Mouse (Mus musculus): ENCODE measurements around the gene L3mbtl3. TPM values are rescaled to one million over a fixed set of nuclear protein-coding genes. Genes with fewer than 3 reads are reported as not detected.

The L3mbtl3 gene
- polyA plus RNA-seq, 1 experiment from 2014 or later, result 4.1 TPM

DNA sequence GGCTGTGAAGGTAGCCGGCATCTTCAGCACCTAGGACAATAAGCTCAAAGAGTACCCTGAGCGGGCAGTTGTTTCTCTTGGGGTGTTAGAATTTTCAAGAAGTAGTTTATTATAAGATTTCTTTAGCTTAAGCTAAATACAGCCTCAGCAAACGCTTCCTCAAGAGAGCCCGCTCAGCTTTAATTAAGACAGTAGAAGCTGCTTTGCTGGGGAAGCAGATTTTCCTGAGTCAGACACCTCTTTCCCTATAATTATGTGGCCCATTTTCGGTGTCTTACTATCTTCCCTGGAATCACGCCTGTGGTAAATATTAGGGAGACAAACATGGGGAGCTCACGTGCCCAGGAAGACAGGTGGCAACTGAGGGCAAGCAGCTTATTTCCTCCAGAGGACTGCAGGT is 88.6 kb downstream of the L3mbtl3 start:
- Histone ChIP-seq H3K27ac (no peak overlapping the region), H3K4me2 (no peak overlapping the region), H3K4me3 (no peak overlapping the region), H3K9ac (no peak overlapping the region), H3K27me3 (replicated peaks) (no peaks in the 10 kb centered on the region), H3K4me1 (no peaks in the 10 kb centered on the region), H3K9me3 (replicated peaks) (no peaks in the 10 kb centered on the region), H3K36me3 (peaks cover 12% of the 10 kb centered on the region)
- no peak for ATAC-seq
- WGBS (ENCODE audit: insufficient replicate concordance), result 79% methylated on average over 7 of the region's 7 CpGs

DNA sequence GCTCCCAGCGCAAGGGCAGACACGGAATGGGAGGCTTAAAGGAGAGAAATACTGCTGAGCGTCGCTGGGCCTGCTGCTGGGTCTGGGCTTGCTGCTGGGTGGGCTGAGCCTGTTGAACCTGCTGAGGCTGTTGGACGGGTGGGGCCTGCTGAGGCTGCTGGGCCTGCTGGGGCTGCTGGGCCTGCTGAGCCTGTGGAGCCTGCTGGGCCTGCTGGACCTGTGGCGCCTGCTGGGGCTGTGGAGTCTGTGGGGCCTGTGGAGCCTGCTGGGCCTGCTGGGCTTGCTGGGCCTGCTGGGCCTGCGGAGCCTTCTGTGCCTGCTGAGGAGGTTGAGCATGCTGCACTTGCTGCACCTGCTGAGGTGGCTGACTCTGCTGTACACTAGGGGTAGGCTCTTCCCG is 95.8 kb downstream of the L3mbtl3 start:
- no peaks in the 10 kb centered on the region for H3K27me3 ChIP-seq (replicated peaks)
- peaks cover 28% of the 10 kb centered on the region for H3K36me3 ChIP-seq
- no peak for ATAC-seq
- H3K4me2 ChIP-seq, result no peak overlapping the region
- 75% methylated on average over 8 of the region's 8 CpGs for WGBS (ENCODE audit: insufficient replicate concordance)
- no peak overlapping the region for H3K9ac ChIP-seq
- H3K9me3 ChIP-seq (replicated peaks), result no peaks in the 10 kb centered on the region
- H3K4me3 ChIP-seq, result no peak overlapping the region
- no peak overlapping the region for H3K27ac ChIP-seq
- no peaks in the 10 kb centered on the region for H3K4me1 ChIP-seq

DNA sequence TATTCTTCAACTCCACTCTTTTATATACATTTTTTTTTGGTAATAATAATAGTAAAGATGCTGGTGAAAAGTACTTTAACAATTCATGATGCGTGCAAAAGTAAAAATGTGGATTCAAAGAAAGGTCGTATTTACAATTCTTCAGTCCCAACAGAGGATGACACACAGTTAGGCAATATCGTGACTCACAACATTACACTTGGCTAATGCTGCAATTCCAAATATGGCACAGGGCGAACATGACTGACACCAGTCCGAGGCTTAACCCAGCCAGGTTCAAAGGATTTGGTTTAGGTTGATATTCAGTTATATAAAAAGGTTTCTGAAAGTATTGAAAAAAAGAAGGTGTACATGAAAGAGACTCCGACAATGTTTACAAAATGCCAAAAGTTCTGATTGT is 100.4 kb downstream of the L3mbtl3 start:
- peaks cover 26% of the 10 kb centered on the region for H3K36me3 ChIP-seq
- no peaks in the 10 kb centered on the region for H3K4me1 ChIP-seq
- no peak overlapping the region for H3K4me3 ChIP-seq
- no peak overlapping the region for H3K27ac ChIP-seq
- no peak for ATAC-seq
- 76% methylated on average over 6 of the region's 6 CpGs for WGBS (ENCODE audit: insufficient replicate concordance)
- no peak overlapping the region for H3K4me2 ChIP-seq
- no peaks in the 10 kb centered on the region for H3K27me3 ChIP-seq (replicated peaks)
- H3K9ac ChIP-seq, result no peak overlapping the region
- H3K9me3 ChIP-seq (replicated peaks), result no peaks in the 10 kb centered on the region

DNA sequence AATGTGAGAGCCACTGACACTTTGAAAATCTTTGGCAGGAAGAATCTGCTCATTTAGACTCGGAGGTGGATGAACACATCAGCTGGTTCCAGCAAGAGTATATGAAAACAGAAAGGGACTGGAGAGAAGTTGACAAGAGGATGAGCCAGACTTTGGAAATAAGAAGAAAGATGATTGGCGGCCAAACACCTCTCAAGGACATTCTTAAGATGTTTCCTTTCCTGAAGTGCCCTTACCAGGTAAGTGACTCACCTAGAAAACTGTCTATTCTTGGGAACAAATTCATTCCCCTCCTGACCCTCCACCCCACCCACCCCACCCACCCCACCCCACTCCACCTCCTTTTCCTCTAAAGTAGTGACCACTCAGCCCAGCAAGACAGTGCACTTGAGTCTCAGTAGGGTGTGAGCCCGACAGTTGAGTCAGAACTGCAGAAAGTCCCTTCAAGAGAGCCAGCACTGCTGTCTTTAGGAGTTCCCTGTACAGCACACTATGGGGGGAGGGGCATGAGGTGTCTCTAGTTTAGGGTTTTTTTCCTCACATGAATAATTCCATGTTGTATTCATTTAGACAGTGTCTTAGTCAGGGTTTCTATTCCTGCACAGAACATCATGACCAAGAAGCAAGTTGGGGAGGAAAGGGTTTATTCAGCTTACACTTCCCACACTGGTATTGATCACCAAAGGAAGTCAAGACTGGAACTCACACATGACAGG is 111.9 kb downstream of the L3mbtl3 start:
- no peaks in the 10 kb centered on the region for H3K27me3 ChIP-seq (replicated peaks)
- no peaks in the 10 kb centered on the region for H3K4me1 ChIP-seq
- H3K9ac ChIP-seq, result no peak overlapping the region
- WGBS (ENCODE audit: insufficient replicate concordance), result 52% methylated on average over 3 of the region's 3 CpGs
- ATAC-seq, result no peak
- H3K4me3 ChIP-seq, result no peak overlapping the region
- no peaks in the 10 kb centered on the region for H3K36me3 ChIP-seq
- no peaks in the 10 kb centered on the region for H3K9me3 ChIP-seq (replicated peaks)
- H3K4me2 ChIP-seq, result no peak overlapping the region
- no peak overlapping the region for H3K27ac ChIP-seq

- no peak overlapping the region for H3K4me2 ChIP-seq
- ATAC-seq, result no peak
- no peaks in the 10 kb centered on the region for H3K9me3 ChIP-seq (replicated peaks)
- no peaks in the 10 kb centered on the region for H3K27me3 ChIP-seq (replicated peaks)
- H3K4me3 ChIP-seq, result no peak overlapping the region
- 54% methylated on average over 4 of the region's 4 CpGs for WGBS (ENCODE audit: insufficient replicate concordance)
- no peaks in the 10 kb centered on the region for H3K4me1 ChIP-seq
- no peak overlapping the region for H3K27ac ChIP-seq
- no peaks in the 10 kb centered on the region for H3K36me3 ChIP-seq
- H3K9ac ChIP-seq, result no peak overlapping the region
These were observed 115.9 kb downstream of the L3mbtl3 start for GRCm38 (mm10) chr10:26259908-26260307.

DNA sequence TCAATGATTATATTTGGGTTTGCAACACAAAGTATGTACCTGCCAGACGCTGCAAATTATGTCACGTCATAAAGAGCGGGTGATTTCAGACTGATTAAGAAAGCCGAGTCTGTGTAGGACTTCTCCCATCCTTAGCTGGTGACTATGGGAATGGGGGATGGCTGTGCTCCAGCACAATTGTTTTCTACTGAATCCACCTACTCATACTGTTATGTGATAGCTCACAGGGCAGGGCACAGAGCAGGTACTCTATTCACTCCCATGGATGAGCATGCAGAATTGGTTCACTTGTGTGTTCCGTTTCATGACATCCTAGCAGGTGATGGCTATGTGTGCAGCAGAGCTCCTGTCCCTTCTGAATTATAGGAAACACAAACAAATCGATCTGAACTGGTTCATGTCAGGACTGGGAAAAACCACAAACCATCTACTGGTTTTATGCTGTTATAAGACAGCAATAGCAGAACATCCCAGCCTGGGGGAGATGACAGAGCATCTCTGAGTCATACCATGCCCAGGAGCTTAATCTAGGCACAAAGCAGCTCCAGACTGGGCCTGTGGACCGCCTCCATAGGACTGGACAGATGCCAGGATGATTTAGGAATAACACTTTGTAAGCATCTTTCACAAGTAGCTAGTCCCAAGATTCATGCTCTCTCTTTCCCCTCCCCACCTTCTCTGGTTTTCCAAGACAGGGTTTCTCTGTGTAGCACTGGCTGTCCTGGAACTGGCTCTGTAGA is 126.2 kb downstream of the L3mbtl3 start:
- Histone ChIP-seq H3K4me3 (no peak overlapping the region), H3K27me3 (replicated peaks) (no peaks in the 10 kb centered on the region), H3K9ac (no peak overlapping the region), H3K36me3 (no peaks in the 10 kb centered on the region), H3K9me3 (replicated peaks) (no peaks in the 10 kb centered on the region), H3K27ac (no peak overlapping the region), H3K4me1 (no peaks in the 10 kb centered on the region), H3K4me2 (no peak overlapping the region)
- WGBS (ENCODE audit: insufficient replicate concordance), result 61% methylated on average over 7 of the region's 7 CpGs
- ATAC-seq, result no peak

DNA sequence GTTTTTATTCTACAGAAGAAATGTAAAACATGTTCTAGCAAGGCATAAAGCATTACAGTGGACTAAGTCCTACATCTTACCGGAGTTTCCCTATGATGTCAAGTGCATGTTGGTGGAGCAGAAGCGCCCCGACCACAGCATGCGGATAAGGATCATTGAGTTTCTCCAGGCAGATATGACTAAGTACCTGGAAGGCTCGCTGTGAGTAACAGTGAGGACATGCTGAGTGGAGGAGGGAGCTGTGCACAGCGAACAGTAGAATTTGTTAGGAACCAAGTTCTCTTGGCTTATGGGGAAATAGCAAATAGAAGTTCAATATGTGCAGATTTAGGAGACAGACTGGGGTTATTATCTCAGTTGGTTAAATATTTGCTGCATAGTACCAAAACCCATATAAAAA is 131.3 kb downstream of the L3mbtl3 start:
- no peak for ATAC-seq
- Histone ChIP-seq H3K27me3 (replicated peaks) (no peaks in the 10 kb centered on the region), H3K4me3 (no peak overlapping the region), H3K27ac (no peak overlapping the region), H3K9me3 (replicated peaks) (no peaks in the 10 kb centered on the region), H3K4me1 (no peaks in the 10 kb centered on the region), H3K4me2 (no peak overlapping the region), H3K9ac (no peak overlapping the region), H3K36me3 (no peaks in the 10 kb centered on the region)
- 71% methylated on average over 6 of the region's 6 CpGs for WGBS (ENCODE audit: insufficient replicate concordance)

- Histone ChIP-seq H3K4me1 (no peaks in the 10 kb centered on the region), H3K36me3 (no peaks in the 10 kb centered on the region), H3K9ac (no peak overlapping the region), H3K27me3 (replicated peaks) (no peaks in the 10 kb centered on the region), H3K27ac (no peak overlapping the region), H3K4me2 (no peak overlapping the region), H3K4me3 (no peak overlapping the region), H3K9me3 (replicated peaks) (no peaks in the 10 kb centered on the region)
- no peak for ATAC-seq
- whole genome bisulfite sequencing (ENCODE audit: insufficient replicate concordance), result 66% methylated on average over 3 of the region's 3 CpGs
These were observed 132.6 kb downstream of the L3mbtl3 start for GRCm38 (mm10) chr10:26243203-26243602.

GRCm38 (mm10) chr10:26239090-26239489 is 136.7 kb downstream of the L3mbtl3 start:
- Histone ChIP-seq H3K4me2 (no peak overlapping the region), H3K36me3 (no peaks in the 10 kb centered on the region), H3K27ac (no peak overlapping the region), H3K9ac (no peak overlapping the region), H3K4me1 (no peaks in the 10 kb centered on the region), H3K9me3 (replicated peaks) (no peaks in the 10 kb centered on the region), H3K27me3 (replicated peaks) (no peaks in the 10 kb centered on the region), H3K4me3 (no peak overlapping the region)
- WGBS (ENCODE audit: insufficient replicate concordance), result 22% methylated on average over 1 of the region's 1 CpGs
- no peak for ATAC-seq

GRCm38 (mm10) chr10:26238559-26238958 is 137.2 kb downstream of the L3mbtl3 start:
- Histone ChIP-seq H3K4me2 (no peak overlapping the region), H3K4me3 (no peak overlapping the region), H3K27me3 (replicated peaks) (no peaks in the 10 kb centered on the region), H3K27ac (no peak overlapping the region), H3K9me3 (replicated peaks) (no peaks in the 10 kb centered on the region), H3K9ac (no peak overlapping the region), H3K36me3 (no peaks in the 10 kb centered on the region), H3K4me1 (no peaks in the 10 kb centered on the region)
- WGBS (ENCODE audit: insufficient replicate concordance), result 43% methylated on average over 4 of the region's 4 CpGs
- ATAC-seq, result no peak

DNA sequence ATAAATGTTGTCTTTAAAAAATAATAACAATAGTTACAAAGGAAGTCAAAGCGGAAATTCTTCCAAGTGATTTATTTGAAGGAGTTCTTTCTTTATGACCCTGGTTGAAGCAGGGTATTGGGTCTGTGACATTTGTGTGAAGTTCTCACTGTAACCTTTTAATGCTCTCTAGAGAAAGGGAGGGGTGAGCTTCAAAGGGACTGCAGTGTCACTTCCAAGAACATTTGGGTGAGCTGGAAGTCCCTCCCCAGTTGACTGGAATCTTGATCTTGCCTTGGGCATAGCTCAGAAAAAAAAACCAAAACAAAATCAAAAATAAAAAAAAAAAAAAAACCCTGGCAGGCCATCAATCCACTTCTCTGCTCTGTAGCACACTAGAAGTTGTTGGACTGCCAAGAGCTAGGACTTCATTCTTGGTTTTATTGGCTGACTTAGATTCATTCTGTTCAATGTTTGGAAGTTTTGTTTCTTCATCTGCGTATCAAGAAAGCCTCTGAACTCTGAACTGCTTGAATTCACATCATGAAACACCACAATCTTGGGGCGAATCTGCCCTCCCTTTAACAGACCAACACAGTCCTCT is 143.6 kb downstream of the L3mbtl3 start:
- Histone ChIP-seq H3K27ac (no peak overlapping the region), H3K27me3 (replicated peaks) (no peaks in the 10 kb centered on the region), H3K9me3 (replicated peaks) (no peaks in the 10 kb centered on the region), H3K4me2 (no peak overlapping the region), H3K9ac (no peak overlapping the region), H3K36me3 (no peaks in the 10 kb centered on the region), H3K4me1 (no peaks in the 10 kb centered on the region), H3K4me3 (no peak overlapping the region)
- ATAC-seq, result no peak
- 77% methylated on average over 3 of the region's 3 CpGs for WGBS (ENCODE audit: insufficient replicate concordance)

DNA sequence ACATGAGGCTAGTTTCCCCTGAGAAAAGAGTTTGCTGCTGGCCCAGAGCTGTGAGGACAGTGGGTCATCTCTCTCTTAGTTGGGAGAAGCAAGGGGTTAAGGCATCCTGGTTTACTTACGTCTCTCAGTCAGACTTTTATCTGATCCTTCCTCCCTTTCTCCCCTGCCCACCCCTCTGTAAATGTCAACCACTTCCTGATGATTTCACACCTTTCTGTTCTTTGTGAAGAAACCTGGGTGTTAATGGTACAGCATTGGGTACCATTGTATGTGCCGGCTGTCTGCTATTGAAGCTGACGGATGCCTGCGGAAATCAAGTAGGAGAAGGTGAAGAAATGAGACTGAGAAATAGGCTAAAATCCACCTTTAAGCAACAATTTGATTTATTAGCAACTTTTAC is 146.3 kb downstream of the L3mbtl3 start, which contains the start of gene Samd3:
Gene Samd3 (plus strand): TSS at position 220 of the 400 bp plus-strand sequence.
- H3K27me3 ChIP-seq (replicated peaks), result no peaks in the 10 kb centered on the region
- H3K9me3 ChIP-seq (replicated peaks), result no peaks in the 10 kb centered on the region
- ATAC-seq, result no peak
- no peak within 1 kb of the TSS for H3K27ac ChIP-seq
- H3K4me3 ChIP-seq, result no peak within 1 kb of the TSS
- H3K4me1 ChIP-seq, result no peaks in the 10 kb centered on the region
- 34% methylated on average over 4 of the region's 4 CpGs for WGBS (ENCODE audit: insufficient replicate concordance)
- no peak within 1 kb of the TSS for H3K9ac ChIP-seq
- no peak within 1 kb of the TSS for H3K4me2 ChIP-seq
- H3K36me3 ChIP-seq, result no peaks in the 10 kb centered on the region
